Mouse (Mus musculus) ES-E14 (cell line): ENCODE data around the gene Ccdc62.

Experiments
- CHD2 ChIP-seq: IDR thresholded peaks from 2 replicates; pipeline ENCODE4 v1.6.1; 2014; ENCODE audit warnings: mild to moderate bottlenecking, low read depth, low read length, inconsistent platforms
- HCFC1 ChIP-seq: IDR thresholded peaks from 2 replicates; pipeline ENCODE4 v1.6.1; 2012; ENCODE audit warnings: low read length, inconsistent platforms, borderline replicate concordance; ENCODE audit not compliant: insufficient read depth
- MAFK ChIP-seq: IDR thresholded peaks from 2 replicates; pipeline ENCODE4 v1.6.1; 2014; ENCODE audit warnings: mild to moderate bottlenecking, low read depth, low read length, inconsistent platforms; ENCODE audit not compliant: insufficient read depth

GRCm38 (mm10) chr5:123959018-123959417, 28.5 kb downstream of the Ccdc62 start:
- no peak for TF ChIP-seq CHD2
- no peak for TF ChIP-seq MAFK
- TF ChIP-seq HCFC1: no peak
